Mouse (Mus musculus) thymus, adult 2 months (tissue): Measurements from ENCODE around the gene Des. TPM values are rescaled to one million over a fixed set of nuclear protein-coding genes. Genes with fewer than 3 reads are reported as not detected.

ENCODE experiments used
- DNase-seq: peaks from one replicate; pipeline ENCODE4 v3.0.0; 2021
- H3K27ac ChIP-seq: fragments of 200-500 bp; 2 replicates; pipeline ENCODE4 v1.5.1; 2012; ENCODE audit warnings: low read length, control low read depth; ENCODE audit not compliant: control insufficient read depth, insufficient read depth
- H3K27me3 ChIP-seq: fragments of 200-500 bp; 2 replicates; pipeline ENCODE4 v1.6.1; 2012; ENCODE audit warnings: mild to moderate bottlenecking, low read length, moderate library complexity, mixed read lengths; ENCODE audit not compliant: control insufficient read depth, insufficient read depth
- H3K36me3 ChIP-seq: fragments of 200-500 bp; 2 replicates; pipeline ENCODE4 v1.6.1; 2012; ENCODE audit warnings: mild to moderate bottlenecking, low read length, moderate library complexity; ENCODE audit not compliant: control insufficient read depth, insufficient read depth
- H3K4me1 ChIP-seq: fragments of 200-500 bp; replicated peaks from 2 replicates; pipeline ENCODE4 v1.6.1; 2012; ENCODE audit warnings: low read length; ENCODE audit not compliant: control insufficient read depth, insufficient read depth
- H3K4me3 ChIP-seq: fragments of 200-500 bp; 2 replicates; pipeline ENCODE4 v1.5.1; 2012; ENCODE audit warnings: mild to moderate bottlenecking, low read length, control low read depth, moderate library complexity; ENCODE audit not compliant: control insufficient read depth, insufficient read depth
- CTCF ChIP-seq: fragments of 200-500 bp; IDR thresholded peaks from 2 replicates; pipeline ENCODE4 v1.5.1; 2012; ENCODE audit warnings: mild to moderate bottlenecking, control low read depth, low read length, moderate library complexity, borderline replicate concordance; ENCODE audit not compliant: control insufficient read depth, poor library complexity, insufficient read depth; ENCODE audit errors: extremely low read depth
- POLR2A ChIP-seq: fragments of 200-500 bp; IDR thresholded peaks from 2 replicates; pipeline ENCODE4 v1.6.1; 2012; ENCODE audit warnings: mild to moderate bottlenecking, low read length, control low read depth, moderate library complexity; ENCODE audit not compliant: control insufficient read depth, poor library complexity, insufficient read depth; ENCODE audit errors: extremely low read depth
- WGBS: fragments of 180-500 bp; shearing (Covaris S2); methylation state at CpG from one replicate; pipeline ENCODE4 v1.1.7; 2018; 5-methylcytosine and 5-hydroxymethylcytosine counted together
- polyA plus RNA-seq: library from polyadenylated mRNA; depleted of rRNA; stranded (reverse); fragments of >200 nt; gene quantifications from 2 replicates; pipeline ENCODE4 v1.2.3, GENCODE M21; 2012

Gene Des
- polyA plus RNA-seq, 1 experiment, result 31.6 TPM

GRCm38 (mm10) chr1:75379196-75379595 lies 19.1 kb downstream of the Des start:
- no peak for TF ChIP-seq CTCF
- no peak for TF ChIP-seq POLR2A
- no peak for DNase-seq
- Histone ChIP-seq H3K27ac (no peak overlapping the region), H3K4me3 (no peak overlapping the region), H3K36me3 (no peaks in the 10 kb centered on the region), H3K4me1 (no peaks in the 10 kb centered on the region; the same call in 1 of the 2 replicates), H3K27me3 (peaks cover 22% of the 10 kb centered on the region)
- 60% methylated on average over 2 of the region's 2 CpGs for WGBS

GRCm38 (mm10) chr1:75379931-75380330 lies 19.8 kb downstream of the Des start:
- peaks cover 18% of the 10 kb centered on the region for H3K27me3 ChIP-seq
- H3K27ac ChIP-seq, result no peak overlapping the region
- no peak for TF ChIP-seq POLR2A
- TF ChIP-seq CTCF, result no peak
- no peaks in the 10 kb centered on the region for H3K36me3 ChIP-seq
- no peak overlapping the region for H3K4me3 ChIP-seq
- H3K4me1 ChIP-seq, result no peaks in the 10 kb centered on the region; the same call in 1 of the 2 replicates
- DNase-seq, result no peak
- WGBS, result 93% methylated on average over 8 of the region's 8 CpGs

GRCm38 (mm10) chr1:75380951-75381350 lies 20.8 kb downstream of the Des start:
- WGBS, result 84% methylated on average over 2 of the region's 2 CpGs
- peaks cover 17% of the 10 kb centered on the region for H3K27me3 ChIP-seq
- no peak for TF ChIP-seq POLR2A
- TF ChIP-seq CTCF, result no peak
- H3K27ac ChIP-seq, result no peak overlapping the region
- no peaks in the 10 kb centered on the region for H3K36me3 ChIP-seq
- no peaks in the 10 kb centered on the region; the same call in 1 of the 2 replicates for H3K4me1 ChIP-seq
- no peak for DNase-seq
- H3K4me3 ChIP-seq, result no peak overlapping the region

- 15% methylated on average over 53 of the region's 60 CpGs for WGBS
- peak overlapping the region; percentile 24 for H3K4me3 ChIP-seq
- H3K27me3 ChIP-seq, result peaks cover 17% of the 10 kb centered on the region
- H3K36me3 ChIP-seq, result no peaks in the 10 kb centered on the region
- no peak for TF ChIP-seq POLR2A
- TF ChIP-seq CTCF, result no peak
- DNase-seq, result peak; percentile 15
- no peak overlapping the region for H3K27ac ChIP-seq
- H3K4me1 ChIP-seq, result no peaks in the 10 kb centered on the region; the same call in 1 of the 2 replicates
Measured at GRCm38 (mm10) chr1:75381482-75382355, 21.6 kb downstream of the Des start.

- Histone ChIP-seq H3K4me1 (no peaks in the 10 kb centered on the region; the same call in 1 of the 2 replicates), H3K27me3 (peaks cover 17% of the 10 kb centered on the region), H3K36me3 (no peaks in the 10 kb centered on the region), H3K4me3 (peak overlapping the region; percentile 24), H3K27ac (no peak overlapping the region)
- WGBS, result 6% methylated on average over 27 of the region's 28 CpGs
- no peak for DNase-seq
- TF ChIP-seq CTCF (no peak), POLR2A (no peak)
Measured at GRCm38 (mm10) chr1:75382356-75383071, 22.4 kb downstream of the Des start.

GRCm38 (mm10) chr1:75384470-75385141 lies 24.5 kb downstream of the Des start:
- Histone ChIP-seq H3K4me3 (no peak overlapping the region), H3K36me3 (no peaks in the 10 kb centered on the region), H3K27ac (no peak overlapping the region), H3K27me3 (peaks cover 19% of the 10 kb centered on the region), H3K4me1 (no peaks in the 10 kb centered on the region; the same call in 1 of the 2 replicates)
- no peak for DNase-seq
- TF ChIP-seq POLR2A (no peak), CTCF (no peak)
- WGBS, result 85% methylated on average over 27 of the region's 27 CpGs
